Mouse (Mus musculus) thymus, adult 2 months (tissue): ENCODE results near the gene Thrap3.

Experiments
- CTCF ChIP-seq: fragments of 200-500 bp; IDR thresholded peaks from 2 replicates; pipeline ENCODE4 v1.5.1; 2012; ENCODE audit warnings: mild to moderate bottlenecking, control low read depth, low read length, moderate library complexity, borderline replicate concordance; ENCODE audit not compliant: control insufficient read depth, poor library complexity, insufficient read depth; ENCODE audit errors: extremely low read depth
- POLR2A ChIP-seq: fragments of 200-500 bp; IDR thresholded peaks from 2 replicates; pipeline ENCODE4 v1.6.1; 2012; ENCODE audit warnings: mild to moderate bottlenecking, low read length, control low read depth, moderate library complexity; ENCODE audit not compliant: control insufficient read depth, poor library complexity, insufficient read depth; ENCODE audit errors: extremely low read depth

DNA sequence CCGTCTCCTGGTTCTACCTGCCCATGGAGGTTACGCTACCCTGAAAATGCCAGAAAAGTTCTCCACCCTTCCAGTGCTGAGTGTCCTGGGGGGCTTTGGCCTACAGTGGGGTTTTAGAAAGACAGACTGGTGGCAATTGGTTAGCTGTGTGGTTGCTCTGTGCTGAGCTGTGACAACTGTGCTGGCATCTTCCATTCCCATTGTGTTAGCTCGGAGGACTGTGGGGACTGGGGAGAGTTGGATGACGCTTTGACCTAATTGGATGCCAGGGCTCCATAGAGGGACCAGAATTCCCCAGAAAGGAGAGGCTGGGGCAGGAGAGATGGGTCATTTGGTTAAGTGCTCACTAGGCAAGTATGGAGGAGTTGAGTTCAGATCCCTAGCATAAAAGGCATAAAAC lies 68.3 kb downstream of the Thrap3 start:
- TF ChIP-seq CTCF: no peak
- no peak for TF ChIP-seq POLR2A
